Mouse (Mus musculus) spleen, embryonic (tissue): ENCODE data around the gene Ccdc62.

Experiments
- CTCF ChIA-PET: fragments of 350-600 bp; sonication (Branson Sonifier 250); formaldehyde crosslinking; loops from one replicate; lab custom pipeline; 2022; lab: Charles Lee

The Ccdc62 gene

DNA sequence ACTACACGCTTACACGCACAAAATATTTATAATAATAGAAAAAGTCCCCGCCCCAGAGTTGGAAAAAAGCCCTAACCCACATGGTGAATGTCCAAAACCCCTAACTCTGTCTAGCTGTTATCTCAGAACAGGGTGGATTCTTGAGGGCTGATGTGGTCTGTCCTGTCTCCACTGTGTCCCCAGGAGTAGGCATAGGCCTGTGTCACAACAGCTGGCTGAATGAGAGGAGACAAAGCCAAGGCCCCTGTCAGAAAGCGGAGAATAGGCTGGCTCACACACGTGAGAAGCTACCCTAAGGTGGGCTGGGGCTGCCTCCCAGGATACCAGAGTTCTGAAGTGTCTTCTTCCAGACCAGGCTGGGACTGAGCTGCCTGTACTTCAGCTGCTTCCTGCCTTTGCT, 47.7 kb downstream of the Ccdc62 start:
- CTCF ChIA-PET: interaction anchor here (0.5 kb wide), 1 partner anchor 34 kb away, joined by 3 read pairs; no protein-coding TSS in a partner anchor

DNA sequence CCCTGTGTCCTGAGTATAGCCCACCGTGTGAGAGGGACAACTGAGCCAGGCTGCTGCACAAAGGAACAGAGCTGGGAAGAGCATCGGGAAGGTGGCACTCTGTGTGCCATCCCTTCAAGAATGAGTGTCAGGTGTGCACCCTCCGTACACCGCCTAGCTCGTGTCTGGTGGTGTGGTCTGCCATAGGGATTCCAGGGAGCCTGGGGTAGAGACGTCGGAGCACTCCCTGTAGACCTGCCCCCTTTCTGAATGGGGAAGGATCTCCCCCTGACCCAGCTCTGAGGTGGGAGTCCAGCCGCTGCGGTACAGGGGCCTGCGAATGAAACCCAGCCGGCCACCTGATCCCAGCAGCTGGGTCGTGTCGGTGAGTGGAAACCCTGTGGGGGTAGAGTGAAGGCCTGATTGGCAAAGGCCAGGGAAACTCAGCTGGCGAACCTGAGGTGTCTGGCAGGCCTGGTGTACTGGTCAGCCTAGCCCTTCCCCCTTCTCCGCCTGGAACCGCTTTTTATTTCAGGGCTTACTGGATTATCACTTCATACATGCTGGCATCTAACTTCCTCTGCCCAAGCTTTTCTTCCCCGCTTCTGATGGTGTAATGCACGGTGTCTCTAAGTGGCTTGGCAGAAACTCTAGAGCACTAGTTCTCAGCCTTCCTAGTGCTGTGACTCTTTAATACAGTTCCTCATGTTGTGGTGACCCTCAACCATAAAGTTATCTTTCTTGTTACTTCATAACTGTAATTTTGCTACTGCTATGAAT, 48.9 kb downstream of the Ccdc62 start:
- CTCF ChIA-PET: no interaction called here

DNA sequence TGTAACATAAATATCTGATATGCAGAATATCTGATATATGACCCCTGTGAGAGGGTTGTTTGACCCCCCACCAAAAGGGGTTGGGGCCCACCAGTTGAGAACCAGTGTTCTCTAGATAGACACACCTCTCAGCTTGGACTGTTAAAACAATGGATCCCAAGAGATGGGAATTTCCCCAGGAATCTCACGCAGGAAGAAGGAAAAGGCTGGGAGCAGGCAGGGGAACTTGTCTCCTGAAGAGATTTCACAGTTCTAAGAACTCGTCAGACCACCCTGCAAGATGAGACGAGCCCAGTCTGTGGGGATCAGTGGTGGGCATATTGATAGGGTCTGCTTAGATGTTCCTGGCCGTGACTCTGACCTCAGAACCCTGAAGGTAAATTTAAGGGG, 49.5 kb downstream of the Ccdc62 start:
- CTCF ChIA-PET: no interaction called here

DNA sequence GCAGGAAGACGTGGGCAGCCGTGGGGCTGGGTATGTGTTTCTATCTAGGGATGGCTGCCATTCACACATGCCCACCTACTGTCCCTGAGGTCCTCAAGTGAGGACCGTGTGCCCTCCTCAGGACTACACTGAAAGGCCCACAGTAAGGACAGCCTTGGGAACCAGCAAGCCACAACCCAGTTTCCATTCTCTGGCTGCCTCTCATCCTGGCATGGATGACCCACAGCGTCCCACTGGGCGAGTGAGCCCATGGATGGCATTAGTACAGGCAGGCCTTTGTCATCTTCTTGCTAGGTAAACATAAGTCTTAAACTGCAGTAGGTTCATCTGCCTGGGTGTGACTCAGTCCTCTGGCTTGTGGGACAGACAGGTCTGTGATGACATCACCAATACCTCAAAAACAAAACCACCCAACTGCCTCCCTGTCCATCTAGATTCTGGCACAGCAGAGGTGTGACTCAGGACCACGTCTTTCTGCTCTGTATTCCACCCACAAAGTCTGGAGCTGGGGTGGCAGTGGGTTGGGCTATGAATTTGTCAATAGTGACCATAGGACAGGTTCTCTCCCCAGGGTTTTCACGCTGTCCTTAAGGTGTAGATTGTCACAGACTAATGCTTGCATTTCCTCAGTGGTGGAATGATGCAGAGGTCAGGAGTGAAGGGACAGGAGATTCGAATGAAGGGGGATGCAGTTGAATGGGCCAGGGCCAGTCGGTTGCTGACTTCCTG, 50.2 kb downstream of the Ccdc62 start:
- CTCF ChIA-PET: no interaction called here

DNA sequence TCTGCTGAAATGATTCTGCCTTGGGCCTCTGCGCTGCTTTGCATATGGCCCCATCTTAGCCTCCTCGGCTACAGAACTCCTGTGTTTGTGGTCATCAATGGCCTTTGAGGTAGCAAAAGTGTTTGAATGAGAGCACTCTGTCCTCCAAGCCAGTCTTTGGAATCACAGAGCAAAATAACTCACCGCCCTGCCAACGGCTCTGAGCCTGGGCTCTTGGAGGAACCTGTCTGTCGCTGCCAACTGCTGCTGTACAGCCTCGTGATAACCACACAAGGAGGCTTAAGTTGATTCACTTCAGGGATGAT, 50.7 kb downstream of the Ccdc62 start:
- CTCF ChIA-PET: interaction anchor here (0.5 to 0.7 kb wide), 2 partner anchors 12 to 20 kb away, joined by 3 read pairs; no protein-coding TSS in a partner anchor

DNA sequence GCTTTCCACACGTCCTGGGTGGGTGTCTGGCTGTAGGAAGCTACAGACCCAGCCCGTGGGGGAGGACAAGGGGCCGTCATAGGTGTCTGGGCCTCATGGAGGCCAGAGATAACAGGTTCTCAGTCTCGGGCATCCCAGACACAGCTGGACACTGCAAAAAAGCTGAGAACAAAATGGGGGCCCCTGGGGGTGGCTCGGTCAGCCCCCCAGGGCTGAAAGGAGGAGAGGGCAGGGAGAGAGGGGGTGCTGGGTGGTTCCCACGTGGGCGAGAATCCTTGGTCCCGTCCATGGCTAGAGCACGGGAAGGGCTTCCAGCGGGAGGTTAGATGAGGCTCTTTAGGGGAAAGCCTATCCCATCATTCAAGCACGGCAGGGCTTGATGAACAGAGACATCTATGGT, 52.4 kb downstream of the Ccdc62 start:
- CTCF ChIA-PET: interaction anchor here (0.7 kb wide), 1 partner anchor 323 kb away, joined by 3 read pairs; no protein-coding TSS in a partner anchor

DNA sequence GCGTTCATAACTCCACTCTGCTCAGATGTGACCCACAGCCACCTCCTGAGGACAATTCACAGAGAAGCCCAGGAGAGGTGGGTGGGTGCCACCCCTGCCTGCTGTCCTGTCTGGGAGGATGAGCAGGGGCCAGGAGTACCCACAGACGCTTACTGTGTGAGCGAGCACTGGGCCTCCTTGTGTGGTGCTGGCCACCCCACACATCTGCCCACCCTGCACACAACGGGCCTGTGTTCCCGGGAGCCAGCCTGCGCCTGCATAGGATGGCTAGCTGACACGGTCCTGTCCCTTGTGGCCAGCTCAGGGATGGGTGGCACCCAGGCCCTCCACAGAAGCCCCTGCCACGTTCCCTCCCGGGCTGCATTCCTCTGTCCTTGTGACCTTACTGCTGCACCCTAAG, 55.0 kb downstream of the Ccdc62 start:
- CTCF ChIA-PET: no interaction called here

DNA sequence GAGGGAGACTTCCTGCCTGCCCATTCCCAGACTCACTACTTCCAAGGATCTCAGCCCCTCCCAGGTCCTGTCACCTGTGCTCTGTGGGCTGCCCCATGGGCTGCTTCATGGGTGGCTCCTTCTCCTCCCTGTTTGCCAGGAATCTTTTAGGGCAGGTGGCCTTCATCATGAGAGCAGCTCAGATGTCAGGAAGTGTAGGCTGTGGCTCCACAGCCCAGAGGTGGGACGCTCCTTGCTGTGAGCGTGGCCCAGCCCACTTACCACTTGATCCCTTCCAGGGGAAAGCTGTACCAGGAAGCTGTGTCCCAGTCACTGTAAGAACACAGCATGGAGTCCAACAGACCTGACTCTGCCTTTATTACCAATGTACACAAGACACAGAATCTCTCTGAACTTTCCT, 56.4 kb downstream of the Ccdc62 start:
- CTCF ChIA-PET: no interaction called here

DNA sequence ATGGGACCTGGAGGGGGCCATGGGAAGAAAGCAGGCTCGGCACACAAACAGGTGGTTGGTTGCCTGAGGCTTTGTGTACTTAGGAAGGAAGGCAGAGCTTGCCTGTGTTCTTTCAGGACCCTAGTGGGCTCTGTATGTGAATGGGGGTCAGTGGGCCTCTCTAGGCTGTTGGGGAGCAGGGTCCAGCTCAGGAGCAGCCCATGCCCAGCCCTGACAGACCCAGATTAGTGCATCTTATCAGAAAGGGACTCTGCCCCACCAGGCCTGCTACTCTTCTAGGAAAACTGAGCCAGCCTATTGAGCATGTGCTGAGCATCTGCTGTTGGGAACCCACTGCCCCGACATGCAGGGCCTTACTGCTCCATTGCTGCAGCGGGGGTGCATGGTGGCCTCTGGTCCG, 57.0 kb downstream of the Ccdc62 start:
- CTCF ChIA-PET: no interaction called here

DNA sequence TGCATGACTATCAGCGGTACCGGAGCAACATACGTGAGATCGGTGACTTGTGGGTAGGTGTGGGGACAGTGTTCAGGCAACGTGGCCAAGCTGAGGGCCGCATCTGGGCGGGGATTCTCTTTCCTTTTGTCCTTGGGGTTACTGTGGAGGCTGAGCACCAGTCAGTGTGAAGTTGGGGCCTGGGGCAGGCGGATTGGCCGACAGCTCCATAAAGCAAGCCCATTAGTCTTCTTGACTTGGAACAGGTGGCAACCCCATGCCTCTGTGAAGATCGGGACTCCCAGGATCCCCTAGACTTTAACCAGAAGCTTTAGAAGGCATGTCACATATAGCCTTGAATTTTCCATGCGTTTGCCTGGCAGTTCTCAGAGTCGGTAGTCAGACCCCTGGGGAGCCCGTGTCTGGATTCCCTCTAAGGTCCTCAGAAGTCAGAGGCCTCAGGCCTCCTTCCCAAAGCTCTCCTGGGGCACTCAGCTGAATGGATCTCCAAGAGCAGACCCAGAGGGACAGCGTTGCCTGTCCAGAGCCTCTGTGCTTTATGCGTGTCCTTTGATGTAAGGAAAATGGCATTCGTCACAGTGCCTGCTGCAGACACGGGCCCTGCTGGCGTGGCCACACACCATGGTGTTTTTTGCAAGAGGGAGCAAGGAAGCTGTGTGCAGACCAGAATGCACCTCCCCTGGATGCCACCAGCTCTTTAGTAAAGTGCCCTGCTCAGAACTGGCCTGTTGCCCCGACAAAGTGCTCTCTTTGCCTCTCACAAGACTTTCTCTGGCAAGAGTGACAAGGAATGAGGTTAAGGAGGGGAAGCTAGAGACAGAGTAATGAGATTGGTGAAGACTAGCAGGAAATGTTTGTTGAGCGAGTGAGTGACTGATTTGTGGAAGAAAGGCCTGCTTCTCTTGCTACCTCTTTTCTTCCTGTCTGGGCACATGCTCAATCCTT, 59.7 kb downstream of the Ccdc62 start:
- CTCF ChIA-PET: no interaction called here

DNA sequence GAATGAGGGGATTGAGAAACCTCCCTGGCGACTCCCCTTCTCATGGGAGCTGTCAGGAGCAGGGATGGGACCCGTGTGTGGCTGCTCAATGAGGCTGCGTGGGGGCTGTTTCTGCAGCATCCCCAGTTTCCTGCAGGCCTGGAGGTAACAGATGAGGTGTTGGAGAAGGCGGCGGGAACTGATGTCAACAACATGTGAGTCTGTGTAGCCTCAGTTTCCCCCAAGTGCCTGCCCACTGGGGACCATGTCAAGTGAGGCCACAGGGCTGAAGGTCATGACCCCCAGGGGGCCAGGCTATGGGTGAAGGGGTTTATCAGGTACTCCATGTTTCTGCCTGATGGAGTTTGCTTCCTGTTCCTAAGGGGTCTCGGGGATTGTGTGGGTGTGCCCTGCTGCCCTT, 60.8 kb downstream of the Ccdc62 start:
- CTCF ChIA-PET: no interaction called here

DNA sequence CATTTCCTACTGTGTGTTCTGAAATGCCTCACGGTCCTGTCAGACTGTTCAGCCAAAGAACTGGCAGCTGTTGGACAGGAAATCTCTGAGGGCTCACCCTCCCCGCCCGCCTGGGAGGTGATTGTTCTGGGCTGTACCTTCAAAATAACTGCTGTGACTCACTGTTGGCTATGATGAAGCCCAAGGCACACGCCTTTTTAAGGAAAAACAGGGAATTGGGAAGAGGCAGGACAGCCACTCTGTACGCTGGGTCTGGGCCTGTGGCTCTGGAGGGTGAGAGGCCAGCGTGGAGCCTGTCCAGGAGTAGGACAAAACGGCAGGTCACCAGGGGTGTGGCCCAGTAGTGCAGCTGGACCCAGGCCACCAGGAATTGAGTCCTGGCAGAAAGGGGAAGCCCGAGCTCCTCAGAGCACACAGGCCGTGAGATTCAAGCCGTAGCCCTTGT, 61.7 kb downstream of the Ccdc62 start:
- CTCF ChIA-PET: interaction anchor here (0.5 kb wide), 1 partner anchor 111 kb away, joined by 4 read pairs; no protein-coding TSS in a partner anchor

DNA sequence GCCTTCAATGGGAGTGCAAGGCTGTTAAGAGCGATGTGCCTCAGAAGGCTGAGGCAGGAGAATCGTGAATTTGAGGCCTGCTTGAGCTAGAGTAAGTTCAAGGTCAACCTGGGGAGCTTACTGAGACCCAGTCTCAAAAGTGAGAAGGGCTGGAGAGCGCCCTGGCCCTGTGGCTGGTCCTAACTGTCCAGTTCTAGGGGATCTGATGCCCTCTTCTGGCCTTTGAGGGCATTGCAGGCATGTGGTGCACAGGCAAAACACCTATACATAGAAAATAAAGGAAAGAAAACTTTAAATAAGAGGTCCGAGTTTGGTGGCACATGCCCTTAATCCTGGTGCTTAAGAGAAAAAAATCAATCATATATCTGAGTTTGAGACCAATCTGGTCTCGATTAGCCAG, 62.3 kb downstream of the Ccdc62 start:
- CTCF ChIA-PET: interaction anchor here (0.6 to 0.7 kb wide), 2 partner anchors 11 to 62 kb away, joined by 3 read pairs; no protein-coding TSS in a partner anchor

DNA sequence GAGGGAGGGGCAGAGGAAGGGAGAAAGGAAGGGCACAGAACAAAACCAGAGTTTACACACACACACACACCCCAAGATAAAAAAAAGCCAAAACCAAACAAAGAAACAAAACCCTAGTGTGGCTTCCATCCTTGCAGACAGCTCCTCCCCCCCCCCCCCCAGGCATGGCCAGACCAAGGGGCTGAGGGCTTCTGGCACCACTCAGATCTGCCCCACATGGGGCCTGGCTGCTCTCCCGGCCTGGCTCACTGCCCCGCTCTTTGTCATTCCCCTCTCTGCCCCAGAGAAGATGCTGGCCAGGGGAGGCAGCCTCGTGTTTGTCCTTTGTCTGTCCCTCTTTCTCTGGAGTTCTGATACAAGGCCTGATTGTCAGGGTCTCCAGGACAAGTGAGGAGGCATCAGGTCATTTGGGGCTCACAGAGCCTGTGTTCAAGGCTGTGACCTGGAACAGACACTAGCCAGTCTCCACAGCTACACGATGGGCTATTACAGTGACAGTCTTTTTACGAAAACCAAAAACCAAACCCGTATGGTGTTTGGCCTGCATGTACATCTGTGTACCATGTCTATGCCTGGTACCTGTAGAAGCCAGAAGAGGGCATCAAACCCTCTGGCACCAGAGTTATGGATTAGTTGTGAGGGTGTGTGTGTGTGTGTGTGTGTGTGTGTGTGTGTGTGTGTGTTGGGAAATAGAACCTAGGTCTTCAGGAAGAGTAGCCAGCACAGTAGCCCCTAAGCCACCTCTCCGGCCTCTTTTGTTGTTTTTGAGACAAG, 63.0 kb downstream of the Ccdc62 start:
- CTCF ChIA-PET: interaction anchor here (0.6 to 0.7 kb wide), 2 partner anchors 12 to 62 kb away, joined by 3 read pairs; no protein-coding TSS in a partner anchor

DNA sequence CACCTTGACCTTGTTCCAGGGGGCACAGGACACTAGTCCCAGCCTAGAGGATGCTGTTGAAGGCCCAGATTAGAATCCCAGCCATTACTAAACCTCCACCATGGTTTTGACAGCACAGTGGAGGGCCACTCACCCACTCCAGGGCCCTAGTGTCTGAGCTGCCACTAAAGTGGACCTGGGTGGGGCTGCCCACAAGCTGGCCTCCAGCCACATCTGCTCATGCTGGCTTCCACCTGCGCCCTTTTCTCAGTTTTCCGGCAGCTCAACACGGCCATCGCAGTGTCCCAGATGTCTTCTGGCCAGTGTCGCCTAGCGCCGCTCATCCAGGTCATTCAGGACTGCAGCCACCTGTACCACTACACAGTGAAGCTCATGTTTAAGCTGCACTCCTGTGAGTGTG, 64.0 kb downstream of the Ccdc62 start:
- CTCF ChIA-PET: interaction anchor here (0.6 kb wide), 1 partner anchor 84 kb away, joined by 18 read pairs; no protein-coding TSS in a partner anchor

DNA sequence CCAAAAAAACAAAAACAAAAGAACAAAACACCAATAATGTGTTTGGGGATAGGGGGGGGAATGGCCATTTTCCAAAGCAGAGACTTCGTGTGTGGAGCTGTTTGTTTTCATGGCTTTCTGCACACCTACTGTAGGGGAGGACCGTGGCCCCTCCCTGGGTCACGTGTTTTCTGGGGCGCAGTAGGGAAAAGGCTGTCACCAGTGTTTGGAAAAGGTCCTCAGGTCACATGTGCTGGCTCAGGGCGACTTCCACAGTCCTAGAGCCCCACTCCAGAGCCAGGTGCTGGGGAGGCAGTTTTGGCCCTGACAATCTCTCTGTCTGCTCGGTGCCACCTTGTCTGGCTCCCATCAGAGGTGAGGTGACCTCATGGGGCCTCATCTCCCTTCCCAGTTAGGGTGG, 64.9 kb downstream of the Ccdc62 start:
- CTCF ChIA-PET: no interaction called here

DNA sequence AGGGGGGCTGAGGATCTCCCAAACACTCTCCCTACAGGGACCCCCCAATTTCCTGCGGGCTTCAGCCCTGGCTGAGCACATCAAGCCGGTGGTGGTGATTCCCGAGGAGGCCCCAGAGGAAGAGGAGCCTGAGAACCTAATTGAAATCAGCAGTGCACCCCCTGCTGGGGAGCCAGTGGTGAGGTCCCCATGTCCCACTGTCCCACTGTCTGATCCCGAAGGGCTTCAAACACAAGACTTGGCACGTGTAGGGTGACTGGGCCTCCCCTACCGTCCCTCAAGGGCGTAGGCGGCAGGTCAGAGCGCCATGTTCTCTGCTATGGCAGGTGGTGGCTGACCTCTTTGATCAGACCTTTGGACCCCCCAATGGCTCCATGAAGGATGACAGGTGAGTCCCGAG, 65.7 kb downstream of the Ccdc62 start:
- CTCF ChIA-PET: interaction anchor here (0.5 kb wide), 1 partner anchor 327 kb away, joined by 7 read pairs; no protein-coding TSS in a partner anchor

DNA sequence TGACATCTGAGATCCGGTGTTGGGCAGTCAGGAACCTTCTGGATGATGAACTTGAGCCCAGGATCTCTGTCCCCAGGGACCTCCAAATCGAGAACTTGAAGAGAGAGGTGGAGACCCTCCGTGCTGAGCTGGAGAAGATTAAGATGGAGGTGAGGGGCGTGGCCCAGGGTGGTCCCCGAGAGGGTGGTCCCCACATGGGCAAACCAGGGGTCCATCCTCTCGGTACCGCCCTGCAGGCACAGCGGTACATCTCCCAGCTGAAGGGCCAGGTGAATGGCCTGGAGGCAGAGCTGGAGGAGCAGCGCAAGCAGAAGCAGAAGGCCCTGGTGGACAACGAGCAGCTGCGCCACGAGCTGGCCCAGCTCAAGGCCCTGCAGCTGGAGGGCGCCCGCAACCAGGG, 66.2 kb downstream of the Ccdc62 start:
- CTCF ChIA-PET: interaction anchor here (0.5 to 1.3 kb wide), 2 partner anchors 88 to 327 kb away, joined by 6 to 7 read pairs; no protein-coding TSS in a partner anchor

DNA sequence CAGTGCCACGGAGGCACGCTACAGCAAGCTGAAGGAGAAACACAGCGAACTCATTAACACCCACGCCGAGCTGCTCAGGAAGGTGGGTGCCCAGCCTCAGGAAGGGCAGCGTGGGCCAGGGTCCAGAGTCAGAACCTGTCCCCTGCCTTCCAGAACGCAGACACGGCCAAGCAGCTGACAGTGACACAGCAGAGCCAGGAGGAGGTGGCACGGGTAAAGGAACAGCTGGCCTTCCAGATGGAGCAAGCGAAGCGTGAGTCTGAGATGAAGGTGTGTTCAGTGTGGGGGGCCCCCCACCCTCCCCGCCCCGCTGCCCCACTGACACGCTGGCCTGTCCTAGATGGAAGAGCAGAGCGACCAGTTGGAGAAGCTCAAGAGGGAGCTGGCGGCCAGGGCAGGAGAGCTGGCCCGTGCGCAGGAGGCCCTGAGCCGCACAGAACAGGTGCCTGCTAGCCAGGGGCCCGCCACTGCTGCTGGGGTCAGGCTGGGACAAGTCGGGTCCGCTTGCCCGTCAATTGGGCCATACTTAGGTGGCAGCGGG, 66.8 kb downstream of the Ccdc62 start:
- CTCF ChIA-PET: interaction anchor here (1.3 kb wide), 1 partner anchor 87 kb away, joined by 6 read pairs; no protein-coding TSS in a partner anchor

DNA sequence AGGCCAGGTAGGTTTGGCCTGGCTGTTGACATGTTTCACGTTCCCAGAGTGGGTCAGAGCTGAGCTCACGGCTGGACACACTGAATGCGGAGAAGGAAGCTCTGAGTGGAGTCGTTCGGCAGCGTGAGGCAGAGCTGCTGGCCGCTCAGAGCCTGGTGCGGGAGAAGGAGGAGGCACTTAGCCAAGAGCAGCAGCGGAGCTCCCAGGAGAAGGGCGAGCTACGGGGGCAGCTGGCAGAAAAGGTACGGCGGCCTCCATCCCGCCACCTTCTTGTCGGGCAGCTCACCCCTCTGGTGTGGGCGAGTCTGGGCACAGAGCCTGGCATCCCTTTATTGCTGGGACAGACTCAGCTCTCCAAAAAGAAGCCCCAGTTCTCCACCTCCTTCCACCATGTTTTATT, 67.3 kb downstream of the Ccdc62 start:
- CTCF ChIA-PET: interaction anchor here (1.3 kb wide), 1 partner anchor 87 kb away, joined by 6 read pairs; no protein-coding TSS in a partner anchor
